Mouse (Mus musculus) megakaryocyte, embryonic 14.5 days (primary cell): ENCODE results near the gene Vav1. TPM values are rescaled to one million over a fixed set of nuclear protein-coding genes. Genes with fewer than 3 reads are reported as not detected.
"Not testable (repeated sequence)": the region's sequence is repeated elsewhere in the genome, so short reads cannot be mapped to it uniquely, and the experiment has no call there.

Source experiments
- H3K27me3 ChIP-seq: replicated peaks from 2 replicates; pipeline ENCODE3; 2012; ENCODE audit warnings: inconsistent platforms
- H3K36me3 ChIP-seq: replicated peaks from 2 replicates; pipeline ENCODE3; 2012; ENCODE audit warnings: low read length, inconsistent platforms, mixed read lengths
- H3K4me1 ChIP-seq: 2 replicates; pipeline ENCODE4 v1.6.1; 2012; ENCODE audit warnings: inconsistent platforms
- H3K4me3 ChIP-seq: replicated peaks from 2 replicates; pipeline ENCODE3; 2012; ENCODE audit warnings: moderate library complexity, mild to moderate bottlenecking, inconsistent platforms
- H3K9me3 ChIP-seq: 2 replicates; pipeline ENCODE4 v1.6.1; 2012; ENCODE audit warnings: inconsistent platforms
- FLI1 ChIP-seq: IDR thresholded peaks from 2 replicates; pipeline ENCODE4 v1.6.1; 2012; ENCODE audit warnings: low read length, inconsistent platforms, mixed read lengths
- GATA1 ChIP-seq: IDR thresholded peaks from 3 replicates; pipeline ENCODE4 v1.6.1; 2012; ENCODE audit warnings: mixed read lengths, low read length, inconsistent platforms, borderline replicate concordance
- polyA plus RNA-seq: library from polyadenylated mRNA; stranded (reverse); fragments of >175 nt; gene quantifications from 2 replicates; pipeline ENCODE4 v1.2.3, GENCODE M21; 2012; ENCODE audit warnings: low replicate concordance; ENCODE audit not compliant: insufficient read depth

Vav1 gene
- polyA plus RNA-seq, 1 experiment = 164 TPM

DNA sequence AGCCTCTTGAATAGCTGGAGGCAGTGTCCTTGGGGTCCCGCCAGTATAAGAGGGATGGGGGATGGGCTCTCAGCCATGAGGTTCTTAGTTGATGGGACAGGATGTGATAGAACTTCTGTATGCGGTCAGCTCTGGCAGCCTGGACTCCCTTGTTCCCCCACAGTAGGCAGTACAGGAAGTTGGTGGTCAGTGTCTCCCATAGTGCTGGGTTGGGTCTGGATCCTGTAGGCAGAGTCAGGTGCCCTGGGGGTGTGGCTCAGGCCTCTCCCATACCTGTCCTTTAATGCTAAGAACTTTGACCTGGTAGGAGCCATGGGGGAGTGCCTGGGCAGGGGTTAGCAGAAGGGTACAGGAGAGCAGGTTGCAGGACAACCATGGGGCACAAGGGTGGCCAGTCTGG lies 14.7 kb upstream of the Vav1 start:
- H3K27me3 ChIP-seq = no peaks in the 10 kb centered on the region
- TF ChIP-seq GATA1 = no peak
- TF ChIP-seq FLI1 = no peak
- peaks cover 66% of the 10 kb centered on the region for H3K4me1 ChIP-seq
- peaks cover 54% of the 10 kb centered on the region for H3K36me3 ChIP-seq
- H3K9me3 ChIP-seq = no peaks in the 10 kb centered on the region
- peak overlapping the region; percentile 69 for H3K4me3 ChIP-seq

DNA sequence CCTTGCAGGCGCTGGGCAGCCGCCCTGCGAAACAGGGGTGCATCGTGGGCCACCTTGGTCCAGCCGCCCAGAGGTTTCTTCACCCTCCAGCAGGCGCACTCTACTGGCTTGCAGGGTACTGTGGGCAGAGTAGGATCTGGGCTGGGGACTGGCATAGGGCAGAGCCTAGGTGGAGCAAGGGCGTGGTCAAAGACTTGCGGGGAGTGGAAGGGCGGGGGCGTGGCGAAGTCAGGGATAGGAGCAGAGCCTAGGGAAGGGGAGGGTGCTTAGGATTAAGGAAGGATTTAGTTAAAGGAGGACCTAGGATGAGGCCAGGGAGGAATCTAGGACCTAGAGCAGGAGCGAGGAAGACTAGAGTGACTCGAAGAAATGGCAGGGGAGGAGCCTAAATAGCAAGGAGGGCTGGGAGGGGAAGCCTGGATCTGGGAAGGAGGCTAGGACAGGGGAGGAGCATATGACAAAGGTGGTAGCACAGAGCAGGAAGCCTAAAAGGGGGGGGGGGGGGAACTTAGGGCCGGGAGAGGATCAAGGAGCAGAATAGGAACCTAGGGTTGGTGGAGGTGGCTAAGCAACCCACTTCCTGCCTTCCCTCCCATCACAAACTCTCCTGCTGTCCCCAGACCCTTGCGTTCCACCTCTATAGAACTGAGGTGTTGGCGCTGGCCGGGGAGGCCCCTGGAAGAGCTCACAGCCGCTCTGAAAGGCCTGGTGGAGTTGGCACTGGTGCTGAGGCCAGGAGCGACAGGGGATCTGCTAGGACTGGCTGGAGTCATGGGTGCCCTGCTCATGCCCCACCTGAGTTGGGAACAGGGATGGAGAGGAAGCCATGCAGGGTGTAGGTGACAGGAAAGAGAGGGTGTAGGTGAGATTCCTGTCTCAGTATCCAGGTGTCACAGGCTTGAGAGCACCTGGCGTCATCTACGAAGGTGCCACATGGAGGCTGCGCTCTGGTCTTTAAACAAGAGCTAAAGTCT lies 13.6 kb upstream of the Vav1 start:
- H3K4me1 ChIP-seq = peaks cover 72% of the 10 kb centered on the region
- no peaks in the 10 kb centered on the region for H3K9me3 ChIP-seq
- peaks cover 44% of the 10 kb centered on the region for H3K36me3 ChIP-seq
- no peak for TF ChIP-seq FLI1
- no peak for TF ChIP-seq GATA1
- H3K4me3 ChIP-seq = peak overlapping the region; percentile 86
- no peaks in the 10 kb centered on the region for H3K27me3 ChIP-seq

DNA sequence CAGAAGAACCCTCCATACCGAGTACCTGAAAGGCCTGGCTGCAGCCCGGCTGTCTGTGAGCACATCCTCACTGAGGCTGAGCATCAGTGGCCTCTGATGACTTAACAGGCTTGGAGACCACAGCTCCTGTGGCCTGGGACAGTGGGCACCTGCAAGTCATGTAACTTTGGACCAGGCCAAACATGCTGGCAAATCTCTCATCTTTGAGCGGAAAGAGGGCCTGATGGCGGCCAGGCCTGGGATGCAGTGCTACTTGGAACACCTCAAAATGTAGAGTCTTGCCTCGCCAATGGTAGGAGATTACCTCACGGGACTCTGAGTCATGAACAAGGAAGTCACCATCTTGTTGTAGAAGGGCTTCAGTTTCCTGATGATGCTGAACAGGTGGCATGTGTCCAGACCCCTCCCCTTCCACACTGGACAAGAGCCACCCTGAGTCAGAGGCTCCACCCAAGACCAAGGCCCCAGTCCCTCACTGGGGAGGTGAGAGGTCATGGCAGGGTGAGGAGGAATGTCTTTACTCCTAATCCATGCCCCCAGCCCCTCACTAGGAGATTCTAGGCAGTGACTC lies 11.3 kb upstream of the Vav1 start:
- Histone ChIP-seq H3K4me1 (peaks cover 71% of the 10 kb centered on the region), H3K4me3 (no peak overlapping the region), H3K9me3 (no peaks in the 10 kb centered on the region), H3K27me3 (no peaks in the 10 kb centered on the region), H3K36me3 (peaks cover 22% of the 10 kb centered on the region)
- TF ChIP-seq GATA1 = no peak
- no peak for TF ChIP-seq FLI1

DNA sequence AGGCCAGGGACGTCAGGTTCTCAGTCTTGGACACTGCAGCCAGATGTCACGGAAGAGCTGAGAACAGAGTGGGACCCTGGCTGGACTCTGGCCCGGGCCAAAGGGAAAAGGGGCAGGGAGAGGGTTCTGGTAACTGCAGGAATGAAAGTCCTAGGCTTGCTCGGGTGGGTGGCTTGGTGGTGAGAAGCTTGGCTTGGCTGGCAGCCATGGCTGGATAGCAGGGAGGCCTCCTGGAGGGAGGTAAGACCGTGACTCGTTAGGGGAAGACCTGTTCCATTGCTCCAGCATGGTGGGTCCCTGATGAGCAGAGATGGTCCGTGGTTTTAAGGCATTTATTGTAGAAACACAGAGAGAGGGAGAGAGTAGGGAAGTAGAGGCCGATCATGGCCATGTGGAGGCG lies 7.6 kb upstream of the Vav1 start:
- H3K27me3 ChIP-seq = no peaks in the 10 kb centered on the region
- TF ChIP-seq FLI1 (no peak), GATA1 (no peak)

DNA sequence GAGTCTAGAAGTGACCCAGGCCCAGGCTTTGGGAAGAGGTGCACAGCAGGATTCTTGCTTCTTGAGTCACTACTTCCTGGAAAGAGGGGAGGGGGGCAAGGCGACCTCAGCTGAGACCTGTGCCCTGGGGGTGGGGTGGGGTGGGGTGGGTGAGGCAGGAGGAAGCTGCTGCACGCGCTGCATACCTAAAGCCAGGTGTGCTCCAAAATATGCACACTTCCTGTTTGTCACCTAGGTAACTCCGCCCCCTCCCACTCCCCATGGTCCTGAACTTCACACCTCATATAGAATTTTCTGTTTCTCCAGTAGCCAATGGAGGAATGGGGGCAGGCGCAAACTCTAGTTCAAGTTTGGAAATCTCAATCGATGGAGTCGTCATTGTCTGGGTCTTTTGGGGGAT lies 5.1 kb upstream of the Vav1 start:
- peak overlapping the region; percentile 59 for H3K4me3 ChIP-seq
- TF ChIP-seq FLI1 (no peak), GATA1 (no peak)
- peaks cover 74% of the 10 kb centered on the region for H3K4me1 ChIP-seq
- peaks cover 2% of the 10 kb centered on the region for H3K36me3 ChIP-seq
- H3K9me3 ChIP-seq = no peaks in the 10 kb centered on the region
- H3K27me3 ChIP-seq = no peaks in the 10 kb centered on the region

More for the DNA sequence above, 7.6 kb upstream of the Vav1 start:
- peaks cover 65% of the 10 kb centered on the region for H3K4me1 ChIP-seq
- H3K9me3 ChIP-seq = no peaks in the 10 kb centered on the region
- H3K36me3 ChIP-seq = peaks cover 5% of the 10 kb centered on the region
- no peak overlapping the region for H3K4me3 ChIP-seq

DNA sequence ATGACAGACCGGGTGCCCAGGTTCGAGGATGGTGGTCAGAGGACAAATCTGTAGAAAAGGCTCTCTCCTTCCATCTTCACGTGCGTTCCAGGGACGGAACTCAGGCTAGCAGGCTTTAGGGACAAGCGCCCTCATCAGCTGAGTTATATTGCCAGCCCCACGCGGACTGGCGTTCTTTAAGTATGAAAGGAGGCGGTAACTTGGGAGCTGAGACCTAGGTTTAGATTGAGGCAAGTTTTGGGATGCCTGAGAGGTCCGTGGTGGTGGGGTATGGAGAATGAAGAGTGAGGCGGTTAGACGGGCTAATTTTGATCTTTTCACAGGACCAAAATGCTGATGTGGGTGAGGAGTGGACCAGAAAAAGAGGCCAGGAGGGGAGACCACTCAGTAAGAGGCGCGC lies 4.2 kb upstream of the Vav1 start:
- peaks cover 70% of the 10 kb centered on the region for H3K4me1 ChIP-seq
- peaks cover 4% of the 10 kb centered on the region for H3K36me3 ChIP-seq
- TF ChIP-seq GATA1 (no peak), FLI1 (no peak)
- H3K27me3 ChIP-seq = no peaks in the 10 kb centered on the region
- no peaks in the 10 kb centered on the region for H3K9me3 ChIP-seq
- peak overlapping the region; percentile 93 for H3K4me3 ChIP-seq

DNA sequence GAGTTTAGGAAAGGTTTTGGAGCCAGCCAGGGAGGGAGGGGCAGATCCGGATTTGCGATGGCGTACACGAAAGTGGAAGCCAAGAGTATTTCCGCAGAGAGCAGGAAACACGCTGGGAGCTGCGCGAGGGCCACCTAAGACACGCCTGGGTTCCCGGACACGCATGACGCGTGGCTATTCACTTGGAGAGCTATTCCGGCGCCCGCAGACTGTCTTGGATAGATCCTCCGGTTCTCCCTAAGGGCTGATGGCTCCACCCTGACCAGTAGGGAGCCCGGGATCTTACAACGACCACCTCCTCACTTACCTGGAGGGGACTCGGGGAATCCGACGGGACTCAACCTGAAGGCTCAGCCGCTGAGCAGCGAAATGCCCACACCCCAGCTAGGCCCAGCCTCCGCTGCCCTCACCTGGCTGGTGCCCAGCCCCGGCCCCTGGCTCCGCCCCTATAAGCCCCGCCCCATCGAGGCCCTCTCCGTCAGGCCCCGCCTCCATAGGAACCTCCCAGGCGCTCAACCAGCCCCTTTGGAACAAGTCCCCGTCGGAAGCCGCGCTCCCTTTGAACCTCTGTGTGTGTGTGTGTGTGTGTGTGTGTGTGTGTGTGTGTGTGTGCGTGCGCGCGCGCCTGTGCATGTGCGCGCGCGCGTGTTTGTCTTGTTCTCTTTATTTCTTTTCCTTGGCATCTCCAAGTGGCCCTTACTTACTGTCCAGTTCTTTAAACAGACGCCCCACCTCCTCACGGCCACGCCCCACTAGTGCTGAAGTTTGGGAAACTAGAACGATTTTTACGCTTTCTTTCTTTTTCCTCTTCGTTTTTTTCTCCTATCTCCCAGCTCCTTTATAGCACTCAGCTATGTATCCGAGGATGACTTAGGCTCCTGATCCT lies 3.5 kb upstream of the Vav1 start:
- no peaks in the 10 kb centered on the region for H3K27me3 ChIP-seq
- no peak for TF ChIP-seq FLI1
- no peak for TF ChIP-seq GATA1

DNA sequence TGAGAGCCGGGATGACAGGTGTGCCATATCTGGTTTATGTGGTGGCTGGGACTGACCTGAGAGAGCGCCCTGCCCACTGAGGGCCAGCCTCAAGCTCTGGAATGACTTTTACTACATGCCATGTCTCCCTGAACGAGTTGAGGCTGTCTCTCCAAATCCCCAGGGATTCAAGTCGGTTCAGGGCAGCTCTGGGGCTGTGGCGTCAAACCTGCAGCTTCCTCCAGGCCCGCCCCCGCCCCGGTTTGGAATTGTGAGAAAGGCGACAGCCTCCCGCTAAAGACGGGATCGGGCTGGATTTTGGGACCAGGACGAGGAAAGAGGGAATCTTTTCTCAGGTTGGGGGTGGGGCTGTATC lies 2.9 kb upstream of the Vav1 start:
- H3K27me3 ChIP-seq = no peaks in the 10 kb centered on the region
- peaks cover 15% of the 10 kb centered on the region for H3K36me3 ChIP-seq
- TF ChIP-seq FLI1 (no peak), GATA1 (no peak)
- H3K4me3 ChIP-seq = peak overlapping the region; percentile 93
- no peaks in the 10 kb centered on the region for H3K9me3 ChIP-seq
- peaks cover 82% of the 10 kb centered on the region for H3K4me1 ChIP-seq

More for the DNA sequence above, 3.5 kb upstream of the Vav1 start:
- H3K9me3 ChIP-seq = no peaks in the 10 kb centered on the region
- peaks cover 9% of the 10 kb centered on the region for H3K36me3 ChIP-seq
- peak overlapping the region; percentile 93 for H3K4me3 ChIP-seq
- peaks cover 77% of the 10 kb centered on the region for H3K4me1 ChIP-seq

DNA sequence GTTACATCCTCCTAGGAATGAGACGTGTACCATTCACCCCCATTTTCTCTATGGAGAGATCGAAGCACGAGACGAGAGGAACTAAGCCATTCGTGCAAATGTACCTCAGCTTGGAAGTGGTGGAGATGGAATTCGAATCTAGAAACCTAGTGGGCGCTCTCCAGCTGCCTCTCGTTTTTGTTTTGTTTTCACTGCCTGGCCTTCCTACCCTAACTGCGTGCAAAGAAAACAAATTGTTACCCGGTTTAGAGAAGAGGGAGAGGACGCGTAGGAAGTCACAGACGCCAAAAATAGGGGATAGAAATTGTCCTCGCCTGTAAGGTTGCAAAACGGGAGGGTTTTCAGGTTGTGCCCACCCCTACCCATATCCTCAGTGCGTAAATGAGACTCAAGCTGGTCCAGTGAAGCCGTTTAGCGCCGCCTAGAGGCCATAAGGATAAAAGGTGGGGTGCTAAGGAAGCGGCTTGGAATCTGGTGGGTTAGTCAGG lies 2.2 kb upstream of the Vav1 start:
- TF ChIP-seq GATA1 (no peak), FLI1 (no peak)
- H3K27me3 ChIP-seq = no peaks in the 10 kb centered on the region
- H3K4me1 ChIP-seq = peaks cover 83% of the 10 kb centered on the region
- H3K36me3 ChIP-seq = peaks cover 20% of the 10 kb centered on the region
- H3K9me3 ChIP-seq = no peaks in the 10 kb centered on the region
- H3K4me3 ChIP-seq = peak overlapping the region; percentile 93

DNA sequence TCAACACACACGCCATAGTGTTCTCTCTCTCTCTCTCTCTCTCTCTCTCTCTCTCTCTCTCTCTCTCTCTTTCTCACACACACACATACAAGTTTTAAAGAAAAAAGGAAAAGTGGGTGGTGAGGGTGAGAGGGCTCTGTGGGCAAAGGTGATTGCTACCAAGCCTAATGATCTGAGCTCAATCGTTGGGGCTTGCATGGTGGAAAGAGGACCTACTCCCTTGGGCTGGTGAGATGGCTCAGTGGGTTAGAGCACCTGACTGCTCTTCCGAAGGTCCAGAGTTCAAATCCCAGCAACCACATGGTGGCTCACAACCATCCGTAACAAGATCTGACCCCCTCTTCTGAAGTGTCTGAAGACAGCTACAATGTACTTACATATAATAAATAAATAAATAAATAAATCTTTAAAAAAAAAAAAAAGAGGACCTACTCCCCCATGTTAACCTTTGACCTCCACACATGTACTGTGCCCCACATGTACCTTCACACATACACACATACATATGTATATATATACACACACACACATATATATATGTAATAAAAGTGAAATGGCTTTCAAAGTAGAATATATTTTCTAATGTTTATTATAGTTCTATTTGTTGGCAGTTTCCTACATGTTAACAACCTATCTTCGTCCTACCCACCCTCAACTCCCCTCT lies 1.2 kb upstream of the Vav1 start:
- Histone ChIP-seq H3K36me3 (peaks cover 29% of the 10 kb centered on the region), H3K4me1 (peaks cover 84% of the 10 kb centered on the region)
- H3K27me3 ChIP-seq = not testable (repeated sequence)

More for the DNA sequence above, 1.2 kb upstream of the Vav1 start:
- not testable (repeated sequence) for H3K9me3 ChIP-seq
- H3K4me3 ChIP-seq = peak overlapping the region; percentile 99
